Mouse (Mus musculus): ENCODE measurements around the gene Pop4.

DNA sequence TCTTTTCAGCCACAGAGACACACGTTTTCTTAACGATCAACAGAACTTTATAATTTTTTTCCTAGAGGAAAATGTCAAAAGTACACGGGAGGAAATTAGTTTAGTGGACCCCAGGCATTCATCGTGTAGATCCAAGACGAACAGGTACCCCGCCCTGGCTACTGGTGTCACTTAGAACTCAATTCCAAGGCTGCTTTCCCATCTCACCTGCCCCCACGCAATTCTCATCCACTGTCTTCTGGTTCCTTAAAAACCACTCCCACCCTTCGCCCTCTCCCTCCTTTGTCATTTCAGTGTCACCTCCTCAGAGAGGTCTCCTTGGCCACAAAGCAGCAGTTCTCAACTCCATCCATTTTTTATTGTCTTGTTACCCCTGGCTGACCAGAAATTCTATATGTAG lies 42.9 kb downstream of the Pop4 start:
- TF ChIP-seq CTCF (IDR thresholded peaks at IDR 0.05; ENCODE audit: extremely low read depth, insufficient read depth, insufficient read length, insufficient replicate concordance) = no peak
- no peak for TF ChIP-seq POLR2A (IDR thresholded peaks at IDR 0.05; ENCODE audit: low read depth, low read length)

Data from spleen, adult 2 months (tissue).